Mouse (Mus musculus) forebrain, embryonic 12.5 days (tissue): ENCODE measurements around the gene Blvrb. TPM values are rescaled to one million over a fixed set of nuclear protein-coding genes. Genes with fewer than 3 reads are reported as not detected.
A peak's percentile ranks its signal among the peaks of the same experiment; 100 is the strongest.

ENCODE experiments used
- ATAC-seq: fragments of 200-750 bp; cut with Nextera tagmentation; 2 replicates; pipeline ENCODE4 v1.8.0; 2017; ENCODE audit warnings: moderate TSS enrichment; ENCODE audit not compliant: low FRiP score
- H3K27ac ChIP-seq: fragments of 300-500 bp; sonication (generic); 2 replicates; pipeline ENCODE4 v1.5.1; 2016; ENCODE audit warnings: mild to moderate bottlenecking
- H3K27me3 ChIP-seq: fragments of 300-500 bp; sonication (generic); 2 replicates; pipeline ENCODE4 v1.6.1; 2016; ENCODE audit warnings: mild to moderate bottlenecking
- H3K36me3 ChIP-seq: fragments of 300-500 bp; sonication (generic); replicated peaks from 2 replicates; pipeline ENCODE4 v1.6.1; 2016; ENCODE audit warnings: mild to moderate bottlenecking
- H3K4me1 ChIP-seq: fragments of 300-500 bp; sonication (generic); 2 replicates; pipeline ENCODE4 v1.6.1; 2016
- H3K4me2 ChIP-seq: fragments of 300-500 bp; sonication (generic); 2 replicates; pipeline ENCODE4 v1.6.1; 2016; ENCODE audit warnings: mild to moderate bottlenecking, moderate library complexity
- H3K4me3 ChIP-seq: fragments of 300-500 bp; sonication (generic); replicated peaks from 2 replicates; pipeline ENCODE4 v1.5.1; 2016; ENCODE audit warnings: mild to moderate bottlenecking
- H3K9ac ChIP-seq: fragments of 300-500 bp; sonication (generic); 2 replicates; pipeline ENCODE4 v1.6.1; 2016; ENCODE audit warnings: mild to moderate bottlenecking
- H3K9me3 ChIP-seq: fragments of 300-500 bp; sonication (generic); 2 replicates; pipeline ENCODE4 v1.6.1; 2016
- WGBS: fragments of 180-500 bp; shearing (Covaris S2); methylation state at CpG from one replicate; pipeline ENCODE4 v1.1.7; 2016; 5-methylcytosine and 5-hydroxymethylcytosine counted together
- polyA plus RNA-seq: library from polyadenylated mRNA; unstranded; fragments of >200 nt; fragmentation: Nextera tagmentation; extraction: Ambion mirVana; gene quantifications from 2 replicates; pipeline ENCODE4 v1.2.1, GENCODE M21; 2016

The Blvrb gene
- polyA plus RNA-seq: 18.1 and 22.2 TPM in 2 replicates

DNA sequence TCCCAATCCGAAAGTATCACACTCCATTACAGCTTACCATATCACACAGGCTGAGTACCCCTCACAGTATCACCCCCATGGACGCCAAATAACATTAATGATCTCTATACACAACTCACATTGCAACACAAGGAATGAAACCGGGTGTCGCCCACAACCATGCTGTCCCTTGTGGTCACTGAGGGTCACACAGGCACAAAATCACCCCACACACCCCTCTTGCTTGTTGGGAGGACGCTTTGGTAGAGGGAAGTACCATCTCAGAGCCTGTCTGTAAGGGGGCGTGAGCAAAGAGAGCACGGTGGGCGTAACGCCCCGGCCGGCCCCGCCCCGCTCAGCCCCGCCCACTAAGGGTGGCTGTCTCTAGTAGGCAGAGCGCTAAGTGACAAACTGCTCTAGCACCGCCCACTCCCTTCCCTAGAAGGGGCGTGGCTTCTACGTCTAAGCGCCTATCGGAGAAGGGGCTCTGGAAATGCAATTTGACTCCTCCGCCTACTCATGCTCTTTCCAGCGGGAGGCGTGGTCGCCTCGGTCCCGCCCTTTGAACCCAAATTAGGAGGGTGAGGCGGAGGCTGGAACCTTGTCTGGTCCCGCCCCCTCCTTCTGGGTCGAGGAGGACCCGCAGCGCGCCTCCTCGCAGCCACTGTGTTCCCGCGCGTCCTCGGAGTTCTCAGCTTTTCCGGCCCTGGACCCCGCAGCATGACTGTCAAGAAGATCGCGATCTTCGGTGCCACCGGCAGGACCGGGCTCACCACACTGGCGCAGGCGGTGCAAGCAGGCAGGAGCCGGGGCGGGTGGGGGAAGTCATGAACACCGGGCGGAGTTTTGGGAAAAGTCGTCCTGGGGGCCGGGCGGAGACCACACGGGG is at the start of gene Blvrb, which contains the start of gene Sptbn4:
TSS of gene Blvrb (plus strand) at position 560 of the 868 bp plus-strand sequence.
TSS of gene Sptbn4 (minus strand) at position 268 of the 868 bp plus-strand sequence.
- ATAC-seq: peak; percentile 95
- no peaks in the 10 kb centered on the region for H3K9me3 ChIP-seq
- WGBS: 1% methylated on average over 53 of the region's 54 CpGs
- peak within 1 kb of the TSS; percentile 97 for H3K4me2 ChIP-seq
- no peaks in the 10 kb centered on the region for H3K36me3 ChIP-seq
- H3K27me3 ChIP-seq: peaks cover 42% of the 10 kb centered on the region
- peak within 1 kb of the TSS; percentile 58 for H3K4me3 ChIP-seq
- H3K27ac ChIP-seq: peak within 1 kb of the TSS; percentile 15; the same call in 1 of the 2 replicates
- peaks cover 24% of the 10 kb centered on the region for H3K4me1 ChIP-seq
- H3K9ac ChIP-seq: peak within 1 kb of the TSS; percentile 70

DNA sequence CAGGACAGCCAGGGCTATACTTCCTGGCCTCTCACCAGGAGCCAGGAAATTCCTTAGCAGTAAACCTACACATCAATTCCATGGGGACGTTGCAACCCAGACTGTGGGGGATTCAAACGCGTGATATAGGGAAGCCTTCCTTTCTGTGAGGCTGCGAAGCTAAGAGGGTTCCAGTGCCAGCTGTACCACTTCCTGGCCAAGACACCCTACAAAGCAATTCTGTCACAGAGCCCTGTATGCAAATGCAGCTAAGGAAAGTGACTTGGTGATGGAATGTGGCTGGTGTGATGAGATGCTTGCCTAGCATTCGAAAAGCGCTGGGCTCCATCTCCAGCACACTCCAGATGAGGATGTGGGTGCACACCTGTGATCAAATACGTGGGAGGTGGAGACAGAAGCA is 47.2 kb upstream of the Blvrb start:
- no peak for ATAC-seq
- Histone ChIP-seq H3K27me3 (peaks cover 90% of the 10 kb centered on the region), H3K4me3 (no peak overlapping the region), H3K4me1 (peaks cover 22% of the 10 kb centered on the region), H3K4me2 (no peak overlapping the region), H3K9me3 (peaks cover 10% of the 10 kb centered on the region; the same call in 1 of the 2 replicates), H3K36me3 (no peaks in the 10 kb centered on the region), H3K9ac (no peak overlapping the region), H3K27ac (no peak overlapping the region)
- 87% methylated on average over 7 of the region's 7 CpGs for WGBS

DNA sequence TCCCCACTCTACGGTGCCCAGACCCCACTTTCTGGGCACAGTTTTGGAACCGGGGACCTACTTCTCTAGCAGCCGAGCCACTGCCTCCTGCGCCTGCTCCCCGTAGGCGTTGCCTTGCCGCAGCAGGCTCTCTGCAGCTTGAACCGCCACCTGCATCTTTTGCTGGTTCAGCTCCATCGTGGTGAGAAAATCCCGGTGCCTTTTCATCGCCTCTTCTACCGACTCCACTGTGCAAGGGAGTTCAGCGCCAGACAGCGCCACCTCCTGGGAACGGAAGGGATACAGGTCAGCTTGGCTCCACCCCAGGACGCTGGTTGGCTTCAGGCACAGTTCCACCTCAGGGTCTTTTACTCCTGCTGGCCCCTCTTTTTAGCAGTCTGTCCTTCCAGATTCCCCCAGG is 45.1 kb upstream of the Blvrb start:
- peaks cover 14% of the 10 kb centered on the region for H3K9me3 ChIP-seq
- ATAC-seq: no peak
- H3K4me1 ChIP-seq: peaks cover 5% of the 10 kb centered on the region
- H3K27ac ChIP-seq: no peak overlapping the region
- WGBS: 9% methylated on average over 16 of the region's 16 CpGs
- H3K36me3 ChIP-seq: no peaks in the 10 kb centered on the region
- H3K4me2 ChIP-seq: no peak overlapping the region
- peaks cover 90% of the 10 kb centered on the region for H3K27me3 ChIP-seq
- no peak overlapping the region for H3K4me3 ChIP-seq
- no peak overlapping the region for H3K9ac ChIP-seq

DNA sequence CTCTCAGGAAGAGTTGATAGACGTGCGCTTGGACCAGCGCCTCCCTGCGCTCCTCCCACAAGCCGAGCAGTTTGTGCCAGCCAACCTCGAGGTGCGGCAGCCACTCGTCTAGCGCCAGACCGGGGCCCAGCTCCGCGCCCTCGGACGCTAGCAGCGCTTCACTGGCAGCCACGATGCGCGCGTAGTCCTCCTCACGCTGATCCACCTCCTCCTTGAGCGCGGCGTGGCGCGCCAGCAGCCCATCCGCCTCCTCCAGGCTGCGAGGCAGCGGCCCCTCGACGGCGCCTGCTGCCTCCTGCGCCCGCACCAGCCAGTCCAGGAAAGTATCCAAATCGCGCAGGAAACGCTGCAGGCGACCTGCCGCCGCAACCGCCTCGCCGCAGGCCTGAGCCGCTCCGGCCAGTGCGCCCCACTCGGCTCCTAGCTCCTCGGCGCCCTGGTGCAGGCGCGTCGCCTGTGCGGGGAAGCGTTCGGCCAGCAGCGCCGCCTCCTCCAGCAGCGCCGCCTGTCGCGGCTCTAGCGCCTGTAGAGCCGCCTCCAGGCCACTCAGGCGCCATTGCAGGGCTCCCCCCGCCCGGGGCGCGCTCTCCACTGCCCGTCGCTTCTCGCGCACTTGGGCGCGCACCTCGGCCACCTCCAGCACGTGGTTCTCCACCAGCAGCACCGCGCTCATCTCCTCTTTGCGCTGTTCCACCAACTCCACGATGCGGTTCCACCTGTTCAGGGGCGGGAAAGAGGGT is 43.4 kb upstream of the Blvrb start:
- H3K27me3 ChIP-seq: peaks cover 96% of the 10 kb centered on the region
- no peaks in the 10 kb centered on the region for H3K36me3 ChIP-seq
- H3K27ac ChIP-seq: no peak overlapping the region
- H3K9me3 ChIP-seq: peaks cover 14% of the 10 kb centered on the region
- H3K4me2 ChIP-seq: peak overlapping the region; percentile 22; the same call in 1 of the 2 replicates
- H3K4me1 ChIP-seq: peaks cover 15% of the 10 kb centered on the region
- WGBS: 7% methylated on average over 79 of the region's 81 CpGs
- ATAC-seq: no peak
- H3K9ac ChIP-seq: no peak overlapping the region
- H3K4me3 ChIP-seq: peak overlapping the region; percentile 19

DNA sequence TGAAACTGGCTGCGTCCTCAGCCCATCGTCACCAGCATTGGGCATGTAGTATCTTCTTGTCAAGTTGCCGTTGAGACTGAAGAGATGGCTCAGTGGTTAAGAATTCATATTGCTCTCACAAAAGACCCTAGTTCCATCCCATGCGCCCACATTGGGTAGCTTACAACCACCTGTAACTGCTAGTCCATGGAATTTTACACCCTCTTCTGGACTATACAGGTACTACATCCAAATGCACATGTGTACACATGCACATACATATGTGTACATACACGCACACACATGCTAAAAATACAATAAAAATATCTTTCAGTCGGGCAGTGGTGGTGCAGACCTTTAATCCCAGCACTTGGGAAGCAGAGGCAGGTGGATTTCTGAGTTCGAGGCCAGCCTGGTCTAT is 41.3 kb upstream of the Blvrb start:
- Histone ChIP-seq H3K27ac (no peak overlapping the region), H3K4me3 (no peak overlapping the region), H3K9me3 (peaks cover 14% of the 10 kb centered on the region), H3K36me3 (no peaks in the 10 kb centered on the region), H3K4me2 (no peak overlapping the region), H3K4me1 (peaks cover 15% of the 10 kb centered on the region), H3K27me3 (peaks cover 97% of the 10 kb centered on the region), H3K9ac (no peak overlapping the region)
- WGBS: 82% methylated on average over 7 of the region's 7 CpGs
- no peak for ATAC-seq

DNA sequence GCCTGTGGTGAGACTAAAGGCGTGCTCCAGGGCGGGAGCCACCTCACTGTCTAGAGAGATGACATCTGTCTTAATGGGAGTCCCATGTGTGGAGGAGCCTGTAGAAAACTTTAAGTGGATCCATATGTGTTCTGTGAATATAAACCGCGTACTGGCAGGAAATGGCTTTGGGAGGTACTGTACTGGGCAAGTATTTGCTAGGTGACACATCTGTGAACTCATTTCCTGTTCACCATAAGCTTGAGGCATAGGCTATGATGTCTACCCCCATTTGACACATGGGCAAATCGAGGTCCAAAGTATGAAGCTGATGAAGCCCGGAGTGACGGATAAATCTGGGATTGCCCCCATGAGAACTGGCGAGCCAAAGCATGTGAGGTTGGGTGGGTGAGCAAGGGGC is 40.0 kb upstream of the Blvrb start:
- WGBS: 58% methylated on average over 8 of the region's 8 CpGs
- ATAC-seq: no peak
- H3K27ac ChIP-seq: no peak overlapping the region
- no peak overlapping the region for H3K9ac ChIP-seq
- H3K27me3 ChIP-seq: peaks cover 84% of the 10 kb centered on the region
- no peaks in the 10 kb centered on the region for H3K36me3 ChIP-seq
- H3K4me3 ChIP-seq: peak overlapping the region; percentile 47; the same call in 1 of the 2 replicates
- H3K4me1 ChIP-seq: peaks cover 15% of the 10 kb centered on the region
- peak overlapping the region; percentile 79; the same call in 1 of the 2 replicates for H3K4me2 ChIP-seq
- peaks cover 14% of the 10 kb centered on the region for H3K9me3 ChIP-seq

DNA sequence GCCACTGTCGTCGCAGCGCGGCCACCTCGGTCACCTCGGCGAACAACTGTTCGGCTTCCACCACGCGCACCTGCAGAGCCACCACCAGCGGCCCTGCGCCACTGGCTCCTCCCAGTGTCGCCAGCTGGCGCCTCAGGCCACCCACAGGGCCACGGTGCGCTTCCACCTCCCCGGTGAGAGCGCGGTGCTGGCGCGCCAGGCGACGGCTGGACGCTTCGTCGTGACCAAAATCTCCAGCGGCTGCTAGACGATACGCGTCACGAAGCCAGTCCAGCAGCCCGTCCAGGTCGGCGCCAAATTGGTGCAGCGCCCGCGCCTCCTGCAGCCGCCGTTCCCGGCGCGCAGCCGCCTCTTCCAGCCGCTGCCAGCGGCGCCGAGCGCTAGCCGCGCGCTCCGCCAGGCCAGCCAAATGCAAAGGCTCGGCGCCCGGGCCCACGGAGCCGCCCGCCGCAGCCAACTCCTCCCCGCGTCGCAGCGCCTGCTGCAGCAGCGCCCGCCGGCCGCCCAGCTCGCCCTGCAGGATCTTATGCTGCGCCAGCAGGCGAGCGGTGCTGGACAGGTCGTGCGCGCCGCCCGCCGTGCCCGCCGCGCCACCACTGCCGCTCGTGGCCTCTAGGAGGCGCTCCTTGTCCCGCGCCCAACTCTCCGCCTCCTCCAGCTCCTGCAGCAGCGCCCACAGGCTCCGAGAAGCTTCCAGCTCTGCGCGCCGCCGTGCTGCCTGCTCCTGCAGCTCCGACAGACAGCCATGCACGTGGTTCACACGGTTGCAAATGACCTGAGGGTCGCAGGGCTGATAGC is 39.2 kb upstream of the Blvrb start:
- H3K4me1 ChIP-seq: peaks cover 15% of the 10 kb centered on the region
- H3K4me3 ChIP-seq: peak overlapping the region; percentile 47
- H3K9ac ChIP-seq: peak overlapping the region; percentile 29
- WGBS: under 1% methylated on average over 92 of the region's 96 CpGs
- H3K9me3 ChIP-seq: peaks cover 8% of the 10 kb centered on the region; the same call in 1 of the 2 replicates
- no peak overlapping the region for H3K27ac ChIP-seq
- peak overlapping the region; percentile 79 for H3K4me2 ChIP-seq
- ATAC-seq: peak; percentile 82
- H3K36me3 ChIP-seq: no peaks in the 10 kb centered on the region
- peaks cover 76% of the 10 kb centered on the region for H3K27me3 ChIP-seq

DNA sequence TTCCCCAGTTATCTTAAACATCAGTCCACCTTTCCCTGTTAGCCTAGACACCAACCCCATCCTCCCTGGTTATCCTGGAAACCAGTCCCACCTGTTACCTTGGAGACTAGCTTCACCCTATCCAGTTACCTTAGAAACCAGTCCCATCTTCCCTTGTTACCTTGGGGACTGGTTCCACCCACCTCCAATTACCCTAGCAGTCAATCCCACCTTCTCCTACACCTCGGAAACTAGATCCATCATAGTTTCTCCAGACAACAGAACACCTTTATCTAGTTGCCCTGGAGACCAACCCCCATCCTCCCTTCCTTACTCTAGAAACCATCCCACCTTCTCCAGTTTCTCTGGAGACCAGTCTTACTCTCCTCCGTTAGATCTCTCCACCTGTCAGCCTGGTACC is 30.6 kb upstream of the Blvrb start:
- no peaks in the 10 kb centered on the region for H3K4me1 ChIP-seq
- H3K4me3 ChIP-seq: no peak overlapping the region
- ATAC-seq: no peak
- peaks cover 2% of the 10 kb centered on the region; the same call in 1 of the 2 replicates for H3K27me3 ChIP-seq
- H3K9me3 ChIP-seq: no peaks in the 10 kb centered on the region
- WGBS: 84% methylated on average over 2 of the region's 2 CpGs
- no peak overlapping the region for H3K4me2 ChIP-seq
- H3K27ac ChIP-seq: no peak overlapping the region
- no peaks in the 10 kb centered on the region for H3K36me3 ChIP-seq
- H3K9ac ChIP-seq: no peak overlapping the region

DNA sequence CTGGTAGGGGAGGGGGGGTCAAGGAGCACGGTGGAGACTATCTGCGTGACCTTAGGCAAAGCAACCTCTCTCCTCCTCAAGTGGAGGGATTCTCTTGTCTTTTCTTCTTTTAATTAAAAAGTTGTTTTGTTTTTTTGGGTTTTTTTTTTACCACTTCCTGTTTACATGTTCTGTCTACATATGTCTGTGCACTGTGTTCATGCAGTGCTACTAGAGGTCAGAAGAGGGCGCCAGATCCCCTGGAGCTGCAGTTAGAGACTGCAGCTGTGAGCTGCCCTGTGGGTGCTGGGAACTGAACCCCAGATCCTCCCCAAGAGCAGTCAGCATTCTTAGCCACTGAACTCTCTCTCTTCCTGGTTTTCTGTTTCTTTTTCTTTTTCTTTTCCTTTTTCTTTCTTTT is 28.7 kb upstream of the Blvrb start:
- Histone ChIP-seq H3K4me1 (no peaks in the 10 kb centered on the region), H3K27me3 (no peaks in the 10 kb centered on the region), H3K4me3 (no peak overlapping the region), H3K36me3 (0 out of 2 replicates have a peak, but pooled peaks cover 2% of the 10 kb centered on the region), H3K9ac (no peak overlapping the region), H3K27ac (no peak overlapping the region), H3K9me3 (no peaks in the 10 kb centered on the region), H3K4me2 (no peak overlapping the region)
- WGBS: 80% methylated on average over 3 of the region's 3 CpGs
- ATAC-seq: no peak

DNA sequence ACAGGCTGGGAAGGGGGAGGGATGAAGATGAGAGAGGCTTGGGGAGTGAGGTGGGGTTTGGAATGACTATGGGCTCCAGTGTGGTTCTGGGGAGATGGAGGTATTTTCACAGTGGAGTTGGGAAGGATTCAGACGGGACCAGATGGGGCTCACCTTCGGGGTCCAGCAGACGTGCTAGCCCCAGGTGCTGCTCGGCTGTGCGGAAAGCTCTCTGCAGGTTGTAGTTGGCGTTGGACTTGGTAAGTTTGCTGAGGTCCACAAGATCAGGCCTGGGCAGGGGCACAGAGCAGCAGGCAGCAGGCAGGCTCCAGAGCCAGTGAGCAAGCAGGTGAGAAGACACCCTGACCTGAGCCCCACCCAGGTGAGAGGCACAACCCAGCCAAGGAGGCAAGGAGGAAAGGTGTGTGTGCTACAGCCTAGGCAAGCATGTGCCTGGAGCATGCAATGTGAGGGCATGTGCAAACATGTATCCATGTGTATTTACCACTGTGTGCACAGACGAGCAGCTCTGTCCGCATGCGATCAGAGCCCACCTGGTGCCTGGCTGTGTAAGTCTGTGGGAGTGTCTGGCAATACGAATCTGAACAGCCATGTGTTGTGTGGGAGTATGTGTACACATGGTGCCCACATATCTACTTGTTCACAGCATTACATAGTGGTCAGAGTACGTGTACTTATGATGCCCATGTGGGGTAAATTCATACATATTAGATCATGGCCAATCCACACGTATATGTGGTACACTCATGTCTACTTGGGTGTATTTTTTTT is 24.0 kb upstream of the Blvrb start:
- Histone ChIP-seq H3K4me3 (no peak overlapping the region), H3K27me3 (no peaks in the 10 kb centered on the region), H3K4me1 (no peaks in the 10 kb centered on the region), H3K4me2 (no peak overlapping the region), H3K9ac (no peak overlapping the region), H3K27ac (no peak overlapping the region), H3K36me3 (0 out of 2 replicates have a peak, but pooled peaks cover 2% of the 10 kb centered on the region), H3K9me3 (no peaks in the 10 kb centered on the region)
- ATAC-seq: no peak
- 86% methylated on average over 12 of the region's 12 CpGs for WGBS

DNA sequence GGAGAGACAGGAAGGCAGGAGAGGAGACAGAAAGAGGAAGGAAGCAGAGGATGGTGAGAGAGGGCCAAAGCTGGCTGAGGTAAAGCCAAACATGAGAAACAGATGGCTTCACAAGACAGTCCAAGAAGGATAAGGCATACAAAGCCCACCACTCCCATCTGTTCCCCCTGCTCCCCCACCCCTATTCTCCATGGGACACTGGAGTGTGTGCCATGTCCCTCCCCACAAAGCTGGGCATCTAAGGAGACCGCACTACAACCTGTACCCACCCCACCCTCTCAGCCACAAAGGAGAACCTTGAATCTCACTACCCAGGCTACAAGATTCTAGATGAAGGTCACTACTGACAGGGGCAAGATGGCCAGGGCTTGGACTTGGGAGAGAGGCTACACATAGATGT is 20.4 kb upstream of the Blvrb start:
- Histone ChIP-seq H3K27ac (no peak overlapping the region), H3K9me3 (0 out of 2 replicates have a peak, but pooled peaks cover 10% of the 10 kb centered on the region), H3K4me3 (no peak overlapping the region), H3K36me3 (0 out of 2 replicates have a peak, but pooled peaks cover under 1% of the 10 kb centered on the region), H3K27me3 (0 out of 2 replicates have a peak, but pooled peaks cover 2% of the 10 kb centered on the region), H3K9ac (no peak overlapping the region), H3K4me2 (no peak overlapping the region), H3K4me1 (no peaks in the 10 kb centered on the region)
- 91% methylated on average over 1 of the region's 1 CpGs for WGBS
- no peak for ATAC-seq
